Mouse (Mus musculus) left cerebral cortex, adult 18-20 months (tissue): ENCODE measurements around the gene Ropn1. TPM values are rescaled to one million over a fixed set of nuclear protein-coding genes. Genes with fewer than 3 reads are reported as not detected.
"Not testable (repeated sequence)": the region's sequence is repeated elsewhere in the genome, so short reads cannot be mapped to it uniquely, and the experiment has no call there.

Source experiments
- DNase-seq, 2 experiments: peaks; one replicate each; pipeline ENCODE4 v3.0.0; 2021 to 2022; ENCODE audit warnings: low spot score in 2 of 2, mixed read lengths in 1 of 2
- total RNA-seq, 2 experiments: library from RNA; stranded (reverse); gene quantifications; 2 replicates each; pipeline ENCODE4 v1.2.3; 2021

Gene Ropn1
- total RNA-seq, 2 experiments from 2014 or later, result not detected

- peak; percentile 72 to 80 for DNase-seq
Observed at GRCm38 (mm10) chr16:34690334-34691144, 40.8 kb downstream of the Ropn1 start, which contains the start of gene Ccdc14. Gene Ccdc14, plus strand, starts transcription at chr16:34690616.

DNA sequence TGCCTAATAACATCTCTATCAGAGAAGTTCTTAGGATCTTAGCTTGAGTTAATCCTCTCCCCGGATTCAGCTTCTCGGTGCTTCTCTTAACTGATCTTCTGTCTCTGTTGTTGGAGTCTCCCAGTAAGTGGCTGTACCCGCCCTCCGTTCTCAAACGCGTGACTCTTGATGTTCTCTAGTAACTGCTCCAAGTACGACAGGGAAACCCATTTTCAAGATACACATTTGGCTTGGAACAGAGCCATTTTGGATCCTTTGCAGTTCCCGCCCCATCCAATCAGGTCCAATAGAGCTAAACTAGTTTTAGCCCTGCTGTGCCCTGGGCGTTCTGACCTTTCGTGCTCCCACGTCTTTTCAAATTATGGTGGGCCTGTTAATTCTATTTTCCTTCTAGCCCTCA is 41.4 kb downstream of the Ropn1 start:
- DNase-seq, result no peak

DNA sequence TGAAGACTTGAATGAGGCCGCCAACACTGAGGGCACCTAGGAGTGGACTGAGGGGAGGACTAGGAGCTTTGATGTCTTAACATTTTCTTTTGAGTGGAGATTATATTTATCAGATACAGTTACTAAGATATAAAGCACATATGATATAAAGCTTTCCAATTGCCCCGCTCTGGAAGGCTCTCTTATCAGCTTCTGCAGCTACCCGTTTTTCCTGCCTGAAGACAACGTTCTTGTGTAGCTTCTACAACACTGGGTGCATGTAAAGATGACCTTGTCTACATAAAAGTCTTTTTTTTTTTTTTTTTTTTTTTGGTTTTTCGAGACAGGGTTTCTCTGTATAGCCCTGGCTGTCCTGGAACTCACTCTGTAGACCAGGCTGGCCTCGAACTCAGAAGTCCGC is 44.8 kb downstream of the Ropn1 start:
- no peak for DNase-seq

DNA sequence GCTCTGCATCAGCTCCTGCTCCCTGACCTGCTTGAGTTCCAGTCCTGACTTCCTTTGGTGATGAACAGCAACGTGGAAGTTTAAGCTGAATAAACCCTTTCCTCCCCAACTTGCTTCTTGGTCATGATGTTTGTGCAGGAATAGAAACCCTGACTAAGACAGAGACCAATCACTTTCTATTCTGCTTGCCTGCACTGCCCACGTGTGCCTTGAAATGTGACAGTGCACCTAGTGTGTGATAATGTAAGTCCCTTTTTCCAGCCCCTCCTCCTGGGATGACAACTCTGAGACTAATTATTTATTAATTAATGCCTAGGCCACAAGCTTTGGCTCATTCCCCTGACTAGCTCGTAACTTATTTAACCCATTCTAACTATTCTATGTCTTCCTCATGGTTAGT is 49.0 kb downstream of the Ropn1 start:
- not testable (repeated sequence) for DNase-seq

- DNase-seq, result peak; percentile 75 to 77
Observed at GRCm38 (mm10) chr16:34700165-34700827, 50.6 kb downstream of the Ropn1 start.

DNA sequence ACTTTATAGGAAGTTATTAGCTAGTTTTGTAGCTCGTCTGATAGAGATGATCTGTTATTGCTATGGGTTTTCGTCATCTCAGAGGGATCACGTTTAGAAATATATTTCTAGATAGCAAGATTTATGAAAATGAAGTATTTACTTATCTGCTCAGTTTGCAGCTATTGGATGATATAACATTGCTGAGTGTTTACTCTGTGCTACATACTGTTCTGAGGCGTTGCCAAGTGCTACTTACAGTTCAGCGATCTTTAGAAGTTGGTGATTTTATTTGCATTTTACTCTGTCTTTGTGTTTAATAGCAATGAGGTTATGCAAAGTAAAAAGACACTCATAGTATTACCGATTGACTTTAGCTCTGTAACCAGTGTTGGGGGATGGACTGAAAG is 51.1 kb downstream of the Ropn1 start:
- no peak for DNase-seq

DNA sequence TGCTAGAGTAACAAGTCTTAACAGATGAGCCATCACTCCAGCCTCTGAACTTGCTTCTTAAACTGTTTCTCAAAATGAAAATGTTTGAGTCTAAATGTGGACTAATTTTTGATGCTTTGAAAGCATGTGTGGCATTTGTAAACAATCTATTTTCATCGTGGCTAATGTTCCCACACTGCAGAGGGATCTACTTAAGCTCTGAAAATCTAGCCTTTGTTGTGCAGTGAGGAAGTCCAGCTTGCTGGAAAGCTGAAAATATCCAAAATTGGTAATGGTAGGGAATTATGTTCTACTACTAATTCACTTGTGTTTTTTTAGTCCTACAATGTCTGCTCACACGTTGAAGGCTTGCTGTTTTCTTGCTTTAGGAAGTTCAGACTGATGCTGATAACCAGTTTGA is 56.3 kb downstream of the Ropn1 start:
- DNase-seq, result no peak

DNA sequence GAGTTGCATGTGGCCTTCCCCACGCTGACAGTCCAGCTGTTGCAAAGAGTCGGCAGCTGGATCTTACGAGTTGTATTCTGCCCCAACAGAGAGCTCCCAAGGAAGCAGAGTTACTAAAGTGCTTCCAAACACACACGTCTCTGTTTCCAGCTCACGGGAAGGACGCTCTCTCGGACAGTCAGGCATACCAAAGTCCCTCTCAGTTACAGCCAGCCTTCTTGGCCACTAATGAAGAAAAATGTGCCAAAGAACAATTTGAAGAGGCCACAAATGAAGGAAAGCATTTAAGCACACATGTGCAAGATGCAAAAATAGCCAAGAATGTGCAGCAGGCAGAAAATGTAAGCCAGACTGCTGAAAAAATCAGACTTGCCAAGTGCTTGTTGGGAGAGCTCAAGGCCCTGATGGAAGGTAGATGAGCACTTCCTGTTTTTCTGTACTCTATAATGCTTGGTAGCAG is 56.8 kb downstream of the Ropn1 start:
- no peak for DNase-seq

- no peak for DNase-seq
Observed at GRCm38 (mm10) chr16:34711481-34711880, 61.8 kb downstream of the Ropn1 start.

- DNase-seq, result no peak
Observed at GRCm38 (mm10) chr16:34725156-34725555, 75.4 kb downstream of the Ropn1 start.

Other genes starting within 250 kb of the Ropn1 start
- 100 to 1,000 TPM; 448 to 531 TPM for gene Kalrn, start 76.4 kb upstream of the Ropn1 start, total RNA-seq
- 1 to 10 TPM; 2.6 to 2.9 TPM for gene Ccdc14, start 40.7 kb downstream of the Ropn1 start, total RNA-seq
- gene Mylk, start 95.3 kb downstream of the Ropn1 start, total RNA-seq, result 10 to 100 TPM; 13.8 to 15.7 TPM